Mouse (Mus musculus) mouse trophoblast stem cell (cell line): ENCODE measurements around the gene Agmat.
"Not testable (repeated sequence)": the region's sequence is repeated elsewhere in the genome, so short reads cannot be mapped to it uniquely, and the experiment has no call there.

Experiments used
- in situ Hi-C, 2 experiments: fragments of 300-500 bp; cut with MseI, MboI; formaldehyde crosslinking; loops; 2 replicates in 1 of 2; 3 replicates in 1 of 2; pipeline ENCODE4 v1.15.1; 2025

The Agmat gene

DNA sequence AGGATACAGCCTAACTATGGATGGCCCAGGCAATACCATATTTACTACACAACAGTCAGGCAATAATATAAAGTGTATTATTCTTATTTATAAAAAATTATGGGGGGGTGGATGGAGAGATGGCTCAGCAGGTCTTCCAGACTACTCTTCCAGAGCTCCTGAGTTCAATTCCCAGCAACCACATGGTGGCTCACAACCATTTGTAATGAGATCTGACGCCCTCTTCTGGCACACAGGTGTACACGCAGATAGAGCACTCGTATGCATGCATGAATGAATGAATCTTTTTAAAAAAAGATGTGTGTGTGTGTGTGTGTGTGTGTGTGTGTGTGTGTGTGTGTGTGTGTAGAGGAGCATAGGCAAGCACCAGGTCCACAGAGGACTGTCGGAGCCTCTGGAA is 26.5 kb downstream of the Agmat start:
- in situ Hi-C loops, result not testable (repeated sequence)

GRCm38 (mm10) chr4:141779828-141780227 is 33.4 kb downstream of the Agmat start:
- in situ Hi-C loops, result no loop called here

GRCm38 (mm10) chr4:141781201-141781985 is 34.9 kb downstream of the Agmat start:
- in situ Hi-C loops, result no loop called here

DNA sequence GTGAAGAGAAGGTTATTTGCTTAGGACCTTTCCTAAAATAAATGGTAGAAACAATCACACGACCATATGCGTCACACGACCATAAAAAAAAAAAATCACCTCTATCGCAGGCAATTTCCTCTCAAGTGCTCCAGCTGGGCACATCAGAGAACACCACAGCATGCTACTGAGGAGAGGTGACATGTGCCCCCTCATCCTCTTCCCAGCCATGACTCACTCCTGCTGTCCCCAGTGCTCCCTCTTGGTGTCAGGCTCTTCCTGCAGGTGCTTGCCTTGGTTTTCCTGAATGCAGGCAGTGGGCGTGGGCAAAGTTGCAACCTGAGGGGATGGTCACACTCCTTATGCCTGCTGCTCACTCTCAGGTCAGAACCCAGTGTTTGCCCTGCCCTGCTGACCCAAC is 38.4 kb downstream of the Agmat start:
- in situ Hi-C loops, result no loop called here

- in situ Hi-C loops, result no loop called here
These were observed 39.7 kb downstream of the Agmat start for GRCm38 (mm10) chr4:141786141-141786540.

DNA sequence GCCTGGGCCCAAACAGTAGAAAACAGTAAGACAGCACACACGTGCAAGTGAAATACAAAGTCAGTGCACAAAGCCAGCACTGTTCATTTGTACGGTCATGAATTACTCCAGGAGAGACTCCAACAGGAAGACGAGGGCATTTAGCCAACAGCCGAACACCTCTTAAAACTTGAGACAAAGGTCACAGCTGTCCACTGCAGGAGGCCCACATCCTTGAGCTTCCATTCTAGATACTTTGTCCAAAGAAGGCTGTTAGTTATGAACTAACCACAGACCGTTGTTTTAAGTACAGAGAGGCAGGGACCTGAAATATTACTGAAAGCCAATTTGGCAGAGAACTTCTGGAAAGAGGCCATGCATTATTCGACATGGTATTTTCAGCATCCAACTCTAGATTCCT is 40.6 kb downstream of the Agmat start:
- in situ Hi-C loops, result no loop called here

- in situ Hi-C loops, result no loop called here
These were observed 41.0 kb downstream of the Agmat start for GRCm38 (mm10) chr4:141787462-141787861.

DNA sequence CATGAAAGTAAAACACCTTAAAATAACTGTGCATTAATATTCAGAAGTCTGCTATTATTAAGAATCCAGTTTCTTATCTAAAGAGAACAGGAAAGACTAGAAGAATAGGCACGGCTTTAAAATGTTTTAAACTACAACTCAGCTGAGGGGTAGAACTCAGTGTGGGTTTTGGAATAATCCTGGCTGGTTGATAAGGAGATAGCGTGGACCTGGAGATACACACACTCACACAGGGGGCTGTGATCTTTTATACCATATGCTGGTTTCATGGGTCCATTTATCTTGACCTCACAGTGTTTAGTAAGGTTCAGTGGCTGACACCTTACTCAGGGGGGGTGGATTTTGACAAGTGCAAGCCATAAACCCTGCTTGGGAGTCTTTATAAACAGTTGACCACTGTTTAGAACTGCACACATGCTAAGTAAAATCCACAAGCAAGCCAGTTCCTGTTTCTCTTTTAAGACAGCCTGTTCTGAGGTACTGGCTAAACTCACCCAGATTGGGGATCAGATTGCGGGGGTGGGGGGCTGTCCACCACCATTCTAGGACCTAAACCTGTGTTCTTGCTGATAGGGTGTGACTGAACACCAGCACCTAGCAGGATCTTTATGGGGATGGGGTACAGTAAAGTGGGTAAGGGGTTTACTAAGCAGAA is 43.2 kb downstream of the Agmat start:
- in situ Hi-C loops, result no loop called here

GRCm38 (mm10) chr4:141790524-141790990 is 44.1 kb downstream of the Agmat start, which contains the start of gene Dnajc16:
Gene Dnajc16, minus strand, starts transcription at chr4:141790931.
- in situ Hi-C loops, result no loop called here

GRCm38 (mm10) chr4:141791486-141791885 is 45.0 kb downstream of the Agmat start:
- in situ Hi-C loops, result no loop called here

GRCm38 (mm10) chr4:141791951-141792350 is 45.5 kb downstream of the Agmat start:
- in situ Hi-C loops, result no loop called here

DNA sequence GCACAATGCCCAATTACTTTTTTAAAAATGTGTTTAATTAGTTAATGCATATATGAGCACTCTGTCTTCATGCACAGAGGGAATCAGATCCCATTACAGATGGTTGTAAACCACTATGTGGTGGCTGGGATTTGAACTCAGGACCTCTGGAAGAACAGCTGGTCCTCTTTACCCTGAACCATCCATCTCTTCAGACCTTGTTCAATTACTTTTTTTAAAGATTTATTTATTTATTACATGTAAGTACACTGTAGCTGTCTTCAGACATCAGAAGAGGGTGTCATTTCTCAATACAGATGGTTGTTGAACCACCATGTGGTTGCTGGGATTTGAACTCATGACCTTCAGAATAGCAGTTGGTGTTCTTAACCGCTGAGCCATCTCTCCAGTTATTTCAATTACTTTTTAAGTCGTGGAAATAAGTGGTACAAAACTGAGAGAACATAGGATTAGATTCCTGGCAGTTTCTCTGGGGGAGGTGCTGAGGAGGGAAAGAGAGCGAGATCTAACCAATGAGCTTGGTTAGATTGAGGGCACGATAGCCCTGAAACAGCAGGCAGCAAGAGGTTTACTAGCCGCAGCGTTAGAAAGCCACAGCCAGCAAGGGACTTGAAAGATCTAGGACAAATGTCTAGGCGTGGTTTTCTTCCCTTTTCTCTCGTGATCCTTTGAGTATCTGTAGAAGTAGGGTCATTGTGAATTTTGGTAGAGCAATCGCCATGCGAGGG is 46.2 kb downstream of the Agmat start:
- in situ Hi-C loops, result no loop called here

DNA sequence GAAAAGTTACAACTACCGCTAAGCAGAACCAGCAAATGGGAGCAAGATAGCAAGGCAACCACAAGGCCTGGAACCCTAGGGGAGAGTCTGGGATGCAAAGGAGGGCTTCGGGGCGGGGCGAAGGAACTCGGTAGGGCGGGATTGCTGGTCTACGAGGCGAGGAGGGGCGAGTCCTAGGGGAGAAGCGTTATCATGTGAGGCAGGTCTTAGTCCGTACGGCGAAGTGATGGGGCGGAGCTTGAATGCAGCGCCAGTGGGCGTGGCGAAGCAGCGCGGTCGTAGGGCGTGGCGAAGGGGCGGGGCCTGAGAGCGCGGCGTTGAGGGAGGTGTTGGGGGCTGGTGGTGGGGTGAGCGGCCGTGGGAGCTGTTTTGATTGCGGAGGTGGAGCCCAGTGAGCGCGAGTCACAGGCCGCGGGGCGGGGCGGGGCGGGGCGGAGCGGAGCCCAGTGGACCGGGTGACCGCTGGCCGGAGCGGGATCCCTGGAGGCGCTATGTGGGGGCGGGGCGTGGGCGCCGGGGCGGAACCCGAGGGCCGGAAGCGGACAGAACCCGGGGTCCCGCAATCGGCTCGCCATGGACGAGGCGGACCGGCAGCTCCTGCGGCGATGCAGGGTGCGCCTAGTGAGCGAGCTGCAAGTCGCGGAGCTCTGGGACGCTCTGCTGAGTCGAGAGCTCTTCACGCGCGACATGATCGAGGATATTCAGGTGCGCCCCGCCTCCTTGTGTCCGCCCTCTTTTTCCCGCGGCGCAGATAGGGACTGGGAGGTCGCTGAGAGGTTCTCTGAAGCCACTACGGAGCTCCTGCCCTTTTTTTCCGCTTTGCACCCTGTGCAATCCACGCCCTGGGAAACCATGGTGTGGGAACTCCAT is 47.0 kb downstream of the Agmat start, which contains the start of gene Casp9:
Casp9 (plus strand) TSS at position 331 of the 870 bp plus-strand sequence.
- in situ Hi-C loops, result no loop called here

GRCm38 (mm10) chr4:141794152-141794535 is 47.7 kb downstream of the Agmat start:
- in situ Hi-C loops, result no loop called here

- in situ Hi-C loops, result no loop called here
These were observed 49.9 kb downstream of the Agmat start for GRCm38 (mm10) chr4:141796356-141796755.

- in situ Hi-C loops, result no loop called here
These were observed 50.5 kb downstream of the Agmat start for GRCm38 (mm10) chr4:141796954-141797353.

DNA sequence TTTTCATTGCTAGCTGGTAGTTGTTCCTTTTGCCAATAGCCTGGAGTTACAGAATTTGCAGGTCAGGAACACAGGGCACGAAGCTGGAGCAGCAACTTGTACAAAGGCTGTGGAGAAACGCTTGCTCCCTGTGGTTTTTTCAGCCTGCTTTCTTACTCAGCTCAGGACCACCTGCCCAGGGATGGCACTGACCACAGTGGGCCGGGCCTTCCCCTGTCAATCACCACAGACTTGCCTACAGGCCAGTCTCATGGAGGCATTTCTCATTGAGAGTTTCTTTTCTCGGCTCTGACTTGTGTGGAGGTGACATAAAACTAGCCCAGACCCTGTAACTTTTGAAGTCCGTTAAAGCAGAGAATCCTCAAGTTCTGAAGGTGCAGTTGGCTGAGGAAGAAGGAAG is 51.1 kb downstream of the Agmat start:
- in situ Hi-C loops, result no loop called here

GRCm38 (mm10) chr4:141804105-141804504 is 57.6 kb downstream of the Agmat start:
- in situ Hi-C loops, result no loop called here

GRCm38 (mm10) chr4:141805886-141806285 is 59.4 kb downstream of the Agmat start:
- in situ Hi-C loops, result no loop called here
